Mouse (Mus musculus): ENCODE results near the gene Oxa1l. TPM values are rescaled to one million over a fixed set of nuclear protein-coding genes. Genes with fewer than 3 reads are reported as not detected.

Gene Oxa1l
- total RNA-seq, 2 experiments from 2014 or later: 49.5 to 50.8 TPM

DNA sequence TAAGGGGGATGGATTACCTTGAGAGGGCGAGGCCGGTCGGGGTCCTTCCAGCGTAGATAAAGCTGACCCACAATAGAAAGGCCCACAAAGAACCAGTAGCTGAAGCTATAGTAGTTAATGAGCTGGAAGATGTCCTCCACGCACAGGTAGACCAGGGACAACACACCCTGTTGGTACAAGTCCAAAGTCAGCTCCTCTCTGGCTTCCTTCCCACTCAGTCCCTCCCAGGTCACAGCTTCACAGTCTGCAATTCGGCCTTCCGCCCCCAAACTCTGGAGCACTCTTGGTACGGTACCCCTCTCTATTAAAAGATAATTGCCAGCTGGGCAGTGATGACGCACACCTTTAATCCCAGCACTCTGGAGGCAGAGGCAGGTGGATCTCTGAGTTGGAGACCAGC lies 12.3 kb downstream of the Oxa1l start:
- DNase-seq: no peak

- DNase-seq: no peak
Measured at GRCm38 (mm10) chr14:54375916-54376315, 15.3 kb downstream of the Oxa1l start.

DNA sequence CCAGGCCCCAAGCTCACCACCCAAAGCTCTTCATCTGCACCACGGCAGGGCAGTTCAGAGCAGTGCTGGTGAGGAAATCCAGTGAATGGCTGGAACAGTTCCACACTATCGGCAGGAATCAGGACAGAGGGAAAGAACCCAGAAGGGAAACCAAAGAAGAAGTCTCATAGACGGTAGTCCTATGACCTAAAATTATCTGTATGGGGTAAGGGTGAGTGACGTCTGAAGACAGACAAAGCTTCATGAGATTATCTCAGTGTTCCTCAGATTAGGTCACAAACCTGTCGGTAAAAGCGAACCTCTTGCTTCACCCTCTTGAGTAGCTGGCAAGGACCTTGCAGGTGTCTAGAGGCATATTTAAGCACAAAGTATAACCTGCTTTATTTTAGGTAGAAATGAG lies 16.5 kb downstream of the Oxa1l start:
- DNase-seq: no peak

GRCm38 (mm10) chr14:54379571-54379970 lies 18.9 kb downstream of the Oxa1l start:
- no peak for DNase-seq

- DNase-seq: no peak
Measured at GRCm38 (mm10) chr14:54380616-54381015, 20.0 kb downstream of the Oxa1l start.

DNA sequence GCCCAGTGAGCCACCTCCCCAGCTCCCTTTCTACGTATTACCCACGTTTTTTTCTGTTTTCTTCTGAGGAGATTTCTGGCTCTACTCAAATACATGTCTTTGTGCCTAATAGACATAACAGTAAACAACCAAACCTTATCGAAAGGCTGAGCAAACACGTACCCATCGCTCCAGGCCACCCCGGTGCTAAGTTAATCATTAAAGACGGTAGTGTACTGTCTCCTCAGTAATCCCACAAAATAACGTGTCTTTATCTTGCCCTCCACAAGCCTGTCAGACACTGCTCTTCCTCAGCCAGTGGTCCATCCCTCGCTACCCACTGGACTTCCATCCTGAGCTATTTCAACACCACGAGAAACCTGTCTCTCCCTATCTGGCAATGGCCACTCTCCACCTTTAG lies 21.2 kb downstream of the Oxa1l start:
- DNase-seq: no peak

GRCm38 (mm10) chr14:54382641-54383040 lies 22.0 kb downstream of the Oxa1l start:
- no peak for DNase-seq

DNA sequence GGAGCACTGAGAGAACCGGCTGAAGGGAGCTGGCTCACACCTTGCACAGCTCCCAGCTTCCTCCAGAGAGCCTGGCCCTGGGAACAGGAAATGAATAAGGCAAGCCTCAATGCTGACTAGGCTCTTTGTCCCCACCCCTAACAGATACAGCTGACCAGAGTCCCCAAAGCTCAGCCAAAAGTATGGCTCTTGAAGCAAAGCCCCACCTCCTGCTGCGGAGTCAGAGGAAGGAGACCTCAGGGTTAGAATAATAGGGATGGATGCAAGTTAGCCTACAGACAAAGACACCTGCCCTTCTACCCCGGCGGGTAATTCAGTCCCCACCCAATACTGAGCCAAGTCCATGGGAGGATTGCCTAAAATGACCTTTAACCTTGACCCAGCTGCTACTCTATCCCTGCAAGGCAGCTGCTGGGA lies 22.7 kb downstream of the Oxa1l start:
- DNase-seq: no peak

DNA sequence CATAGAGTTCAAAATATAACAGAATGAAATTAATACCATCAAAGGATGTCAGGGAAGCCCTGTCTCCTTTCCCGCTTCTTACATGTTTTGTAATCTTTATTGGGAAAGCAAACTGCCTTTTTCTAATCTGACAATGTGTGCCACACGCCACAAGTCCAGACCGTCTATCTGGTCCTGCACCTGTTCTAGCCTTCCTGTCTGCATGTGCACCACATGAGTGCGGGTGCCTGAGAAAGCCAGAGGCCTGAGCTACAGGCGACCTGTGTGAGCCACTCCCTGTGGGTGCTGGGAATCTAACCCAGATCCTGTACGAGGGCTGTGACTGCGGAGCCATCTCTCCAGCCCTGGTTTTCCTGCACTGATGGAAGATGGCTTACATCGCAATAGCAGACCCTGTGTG lies 23.8 kb downstream of the Oxa1l start:
- DNase-seq: no peak

DNA sequence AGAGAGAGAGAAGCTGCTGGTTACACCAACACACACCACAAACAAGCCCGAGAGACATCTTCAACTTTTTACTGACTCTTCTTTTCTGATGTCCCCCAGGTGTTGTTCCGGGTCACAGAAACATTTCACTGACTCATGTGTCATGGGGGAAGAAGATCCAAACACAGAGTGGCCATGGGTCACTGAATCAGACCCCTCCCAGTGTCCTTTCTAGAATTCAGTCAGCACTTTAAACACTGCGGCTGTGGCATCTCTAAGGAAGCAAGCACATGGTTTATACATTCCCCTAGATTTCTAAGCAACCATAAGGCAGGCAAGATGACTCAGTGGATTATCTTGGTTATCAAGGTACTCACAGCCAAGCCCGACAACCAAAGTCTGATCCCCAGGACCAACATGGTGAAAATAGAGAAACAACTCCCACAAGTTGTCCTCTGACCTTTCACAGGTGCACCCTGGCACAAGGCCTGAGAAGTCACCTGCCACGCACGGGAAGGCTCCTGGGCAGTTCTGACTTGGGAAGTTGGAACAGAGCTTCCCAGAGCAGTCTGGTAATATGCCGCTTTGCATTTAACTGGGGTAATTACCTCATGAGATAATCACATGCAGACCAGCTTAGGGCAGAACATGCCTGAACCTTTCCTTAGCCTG lies 25.5 kb downstream of the Oxa1l start:
- DNase-seq: no peak

DNA sequence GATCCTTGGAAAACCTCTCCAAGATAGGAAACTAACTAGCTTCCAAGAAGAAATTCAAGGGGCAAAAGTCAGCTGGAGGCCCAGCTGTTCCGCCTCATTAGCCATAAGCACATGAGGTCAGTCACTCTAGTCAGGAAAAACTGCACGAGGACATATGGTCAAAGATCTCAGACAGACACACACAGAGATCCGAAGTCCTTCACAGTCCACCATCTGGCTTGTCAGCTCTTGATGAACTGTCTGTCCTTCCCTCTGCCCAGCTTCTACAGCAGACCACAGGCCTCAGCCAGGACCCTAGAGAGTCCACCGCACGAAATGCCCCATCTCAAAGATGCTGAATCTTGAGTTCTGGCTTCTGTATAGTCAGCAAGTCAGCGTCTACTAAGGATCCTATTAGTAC lies 26.9 kb downstream of the Oxa1l start:
- DNase-seq: no peak

DNA sequence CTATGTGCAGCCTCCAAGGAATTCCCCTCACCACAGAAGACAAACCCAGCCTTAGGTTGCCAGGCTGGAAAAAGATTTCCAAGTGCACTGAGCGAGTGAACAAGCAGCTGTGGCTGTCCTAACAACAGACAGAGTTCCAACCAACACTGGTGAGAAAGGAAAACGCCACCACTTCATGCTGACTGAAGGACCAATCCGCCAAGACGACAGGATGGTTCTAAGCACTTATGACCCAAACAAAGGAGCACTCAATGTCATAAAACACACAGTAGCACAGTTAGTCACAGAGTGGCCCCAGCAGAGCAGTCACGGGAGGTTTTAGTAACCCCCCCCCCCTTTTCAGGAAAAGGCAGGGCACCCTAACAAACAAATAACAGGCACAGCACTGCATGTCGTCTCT lies 30.2 kb downstream of the Oxa1l start:
- DNase-seq: no peak

DNA sequence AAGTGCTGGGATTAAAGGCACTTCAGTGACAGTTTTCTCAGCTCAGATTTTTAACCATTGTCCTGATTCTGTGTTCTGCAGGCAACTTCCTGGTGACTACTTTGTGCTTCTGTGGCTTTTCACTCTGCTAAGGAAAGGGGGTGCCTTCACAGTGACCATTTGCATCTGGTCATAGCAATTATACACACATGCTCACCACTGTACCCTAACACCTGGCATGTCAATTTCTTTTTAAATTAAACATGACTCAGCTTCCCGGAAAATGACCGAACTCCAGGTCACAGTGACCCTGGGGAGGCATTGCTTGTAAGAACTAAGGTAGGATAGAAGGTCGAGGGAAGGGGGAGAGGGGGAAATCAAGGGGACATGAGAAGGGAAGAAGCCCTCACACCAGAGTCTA lies 33.2 kb downstream of the Oxa1l start:
- no peak for DNase-seq

GRCm38 (mm10) chr14:54394309-54394708 lies 33.7 kb downstream of the Oxa1l start:
- DNase-seq: no peak

- DNase-seq: no peak
Measured at GRCm38 (mm10) chr14:54396685-54397084, 36.1 kb downstream of the Oxa1l start.

DNA sequence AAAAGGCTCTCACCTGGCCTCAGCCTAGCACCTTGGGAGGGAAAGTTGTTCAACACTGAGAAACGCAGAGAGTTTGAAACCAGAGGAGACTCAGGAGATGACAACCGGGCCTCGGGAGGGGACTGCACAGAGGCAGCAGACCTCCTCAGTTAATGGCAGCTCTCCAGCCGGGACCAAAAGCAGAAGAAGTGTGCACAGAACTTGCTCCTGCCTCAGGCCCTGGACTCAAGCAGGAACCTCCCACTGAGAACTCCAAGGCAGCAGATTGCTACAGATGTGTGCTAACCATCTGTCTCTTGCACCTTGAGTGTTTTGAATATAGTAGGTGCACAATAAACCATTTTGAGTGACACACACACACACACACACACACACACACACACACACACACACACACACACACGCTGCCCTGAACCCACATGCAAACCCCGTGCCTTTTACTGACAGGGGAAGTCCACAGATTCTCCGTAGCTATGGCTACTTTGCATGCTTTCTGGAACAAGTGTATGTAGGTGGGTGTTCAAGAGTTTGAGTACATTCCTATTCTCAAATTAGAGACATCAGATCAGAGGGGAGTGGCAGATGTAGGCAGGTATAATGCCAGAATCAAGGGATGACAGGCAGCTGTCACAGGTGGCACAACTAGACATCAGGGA lies 37.4 kb downstream of the Oxa1l start:
- no peak for DNase-seq

DNA sequence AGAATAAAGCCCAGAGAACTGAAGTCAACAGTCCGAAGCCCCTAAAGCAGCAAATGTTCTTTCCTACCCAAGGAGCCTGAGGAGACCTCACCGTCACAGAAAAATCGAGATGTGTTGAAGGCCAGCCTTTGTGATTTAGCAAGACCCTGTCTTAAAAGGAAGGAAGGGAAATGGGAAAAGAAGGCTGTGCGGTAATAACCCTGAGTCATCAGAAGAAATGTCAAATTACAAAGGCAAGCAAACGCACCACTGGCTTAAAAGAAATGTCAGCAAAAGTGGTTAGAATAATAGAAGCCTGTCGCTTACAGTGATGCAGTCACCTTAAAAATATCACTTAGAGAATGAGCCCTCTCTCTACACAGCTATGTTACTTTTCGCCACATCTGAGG lies 37.9 kb downstream of the Oxa1l start:
- no peak for DNase-seq

GRCm38 (mm10) chr14:54398921-54399382 lies 38.3 kb downstream of the Oxa1l start:
- DNase-seq: no peak

DNA sequence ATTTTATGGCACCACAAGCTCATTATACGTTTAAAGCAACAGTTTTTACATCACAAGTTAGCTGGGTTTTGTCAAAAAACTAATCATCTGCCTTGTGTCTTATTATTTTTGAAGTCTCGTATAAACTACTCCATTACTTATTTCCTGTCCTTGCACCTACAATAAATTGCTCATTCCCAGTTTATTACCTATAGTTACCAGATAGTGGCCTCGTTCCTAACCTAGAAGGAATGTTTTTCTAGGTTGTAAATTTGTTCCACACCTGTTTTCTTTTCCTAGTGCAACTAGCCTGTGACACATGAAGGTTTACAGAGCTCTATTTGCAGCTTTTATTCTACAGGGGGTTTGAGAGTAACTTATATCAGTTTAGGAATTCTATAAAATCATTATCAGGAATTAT lies 41.1 kb downstream of the Oxa1l start:
- no peak for DNase-seq

GRCm38 (mm10) chr14:54408336-54409056 lies 47.9 kb downstream of the Oxa1l start:
- no peak for DNase-seq

DNA sequence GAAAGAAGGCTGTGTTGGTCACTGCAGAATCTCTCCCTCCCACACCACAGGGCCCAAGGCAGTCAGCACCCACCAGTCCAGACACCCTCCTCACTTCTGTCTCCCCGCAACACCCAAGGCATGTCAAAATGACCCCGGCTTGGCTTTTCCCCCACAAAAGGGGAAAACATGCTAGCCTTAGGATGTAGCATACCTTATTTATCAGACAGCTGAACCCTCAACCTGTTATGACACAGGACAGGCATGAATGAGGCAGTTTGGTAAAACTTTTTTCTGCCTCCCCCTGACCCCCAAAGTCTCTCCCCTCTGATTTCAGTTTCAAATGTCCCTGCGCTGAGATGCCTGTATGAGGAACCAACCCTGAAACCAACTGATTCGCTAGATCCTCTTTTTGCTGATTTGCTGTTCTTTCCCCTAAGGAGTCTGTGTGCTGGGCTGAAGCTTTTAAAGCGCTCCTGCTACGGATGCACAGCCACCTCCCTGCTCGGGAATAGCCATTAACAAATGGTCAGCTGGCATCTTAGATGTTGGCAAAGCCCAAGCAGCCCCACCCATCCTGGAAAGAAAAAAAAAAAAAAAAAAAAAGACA lies 48.5 kb downstream of the Oxa1l start:
- DNase-seq: no peak

DNA sequence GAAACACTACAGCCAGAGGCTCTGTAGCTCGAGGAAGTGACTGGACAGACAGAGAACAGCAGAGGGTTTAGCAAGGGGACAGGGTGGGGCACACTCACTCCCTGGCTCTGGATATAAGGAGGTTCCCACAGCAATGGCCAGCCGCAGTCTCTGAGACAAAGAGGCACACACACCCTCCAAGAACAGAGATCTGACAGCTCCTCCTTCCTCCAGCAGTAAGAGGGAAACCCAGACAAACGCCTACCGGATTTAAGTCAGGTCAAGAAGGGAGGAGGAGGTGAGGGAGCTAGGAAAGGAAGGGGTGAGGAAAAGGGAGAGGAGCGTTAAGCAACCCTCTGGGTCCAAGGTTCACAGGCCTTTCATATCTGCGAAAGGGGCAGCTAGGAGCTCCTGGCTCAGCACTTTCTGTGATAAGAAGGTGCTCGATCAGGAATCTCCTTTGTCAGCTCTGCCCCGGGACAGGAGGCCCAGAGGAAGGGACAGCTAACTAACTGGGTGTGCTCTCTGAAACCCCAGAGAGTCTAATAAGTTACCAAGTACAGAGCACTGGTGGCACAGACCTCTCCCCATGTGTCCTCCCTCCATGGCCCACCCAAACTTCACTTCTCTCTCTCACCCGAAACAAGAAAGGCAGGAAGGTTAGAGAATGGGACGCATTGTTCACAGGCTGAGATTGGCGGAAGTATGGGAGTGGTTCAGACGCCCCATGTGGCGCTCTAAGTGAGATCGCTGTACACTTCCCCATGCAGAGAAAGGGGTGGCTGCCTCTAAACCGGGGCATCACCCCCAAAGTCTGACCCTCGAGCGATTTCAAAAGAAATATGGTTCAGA lies 49.6 kb downstream of the Oxa1l start:
- DNase-seq: no peak

Data from layer of hippocampus, postnatal 36 days (tissue).